Mouse (Mus musculus) kidney, postnatal 25 days (tissue): Measurements from ENCODE around the gene Ppt2.
A peak's percentile ranks its signal among the peaks of the same experiment; 100 is the strongest.

Experiments
- DNase-seq, 2 experiments: peaks; one replicate each; pipeline ENCODE4 v3.0.0; 2021; ENCODE audit warnings: mixed read lengths in 2 of 2

Ppt2 gene

GRCm38 (mm10) chr17:34586796-34587422, 41.4 kb downstream of the Ppt2 start:
- DNase-seq = peak; percentile 93 to 94

GRCm38 (mm10) chr17:34585877-34586771, 42.2 kb downstream of the Ppt2 start:
- DNase-seq = peak in 1 of 2 experiments; percentile 41

GRCm38 (mm10) chr17:34585121-34585520, 43.2 kb downstream of the Ppt2 start:
- no peak for DNase-seq

DNA sequence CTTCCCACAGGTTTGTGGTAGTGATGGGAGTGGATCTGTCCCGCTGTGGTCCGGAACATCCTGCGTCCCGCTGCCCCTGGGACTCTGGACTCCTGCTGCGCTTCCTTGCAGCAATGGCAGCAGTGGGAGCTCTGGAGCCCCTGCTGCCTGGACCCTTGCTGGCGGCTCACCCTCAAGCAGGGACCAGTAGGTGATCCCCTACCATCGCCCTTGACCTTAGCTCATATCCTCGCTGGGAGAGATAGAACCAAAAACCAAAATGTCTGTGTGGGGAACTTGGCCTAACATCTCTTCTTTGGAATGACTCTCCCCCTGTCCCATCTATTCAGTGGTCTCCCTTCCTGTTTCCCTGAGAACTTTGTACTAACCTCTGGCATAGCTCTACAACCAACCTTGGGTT, 44.5 kb downstream of the Ppt2 start:
- no peak for DNase-seq

- peak in 1 of 2 experiments; percentile 51 for DNase-seq
Observed at GRCm38 (mm10) chr17:34583397-34583796, 44.9 kb downstream of the Ppt2 start.

- DNase-seq = peak in 1 of 2 experiments; percentile 33
Observed at GRCm38 (mm10) chr17:34582528-34582927, 45.8 kb downstream of the Ppt2 start.

DNA sequence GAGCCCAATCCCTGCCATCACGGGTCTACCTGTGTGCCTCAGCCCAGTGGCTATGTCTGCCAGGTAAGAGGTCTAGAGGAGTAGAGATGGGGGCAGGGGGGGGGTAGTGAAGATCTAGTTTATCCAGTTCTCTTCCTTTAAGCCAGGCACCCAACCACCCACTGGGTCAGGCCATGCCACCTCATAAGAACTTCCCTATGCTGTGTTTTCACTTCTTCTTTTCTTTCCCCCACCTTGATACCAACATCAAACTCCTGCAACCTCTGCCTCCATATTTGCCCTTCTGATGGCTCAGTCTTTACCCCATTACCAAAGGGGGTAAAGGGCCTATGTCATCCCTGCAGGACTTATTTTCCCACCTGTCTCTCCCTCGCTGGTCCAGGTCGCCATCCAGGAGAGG, 50.2 kb downstream of the Ppt2 start:
- no peak for DNase-seq

DNA sequence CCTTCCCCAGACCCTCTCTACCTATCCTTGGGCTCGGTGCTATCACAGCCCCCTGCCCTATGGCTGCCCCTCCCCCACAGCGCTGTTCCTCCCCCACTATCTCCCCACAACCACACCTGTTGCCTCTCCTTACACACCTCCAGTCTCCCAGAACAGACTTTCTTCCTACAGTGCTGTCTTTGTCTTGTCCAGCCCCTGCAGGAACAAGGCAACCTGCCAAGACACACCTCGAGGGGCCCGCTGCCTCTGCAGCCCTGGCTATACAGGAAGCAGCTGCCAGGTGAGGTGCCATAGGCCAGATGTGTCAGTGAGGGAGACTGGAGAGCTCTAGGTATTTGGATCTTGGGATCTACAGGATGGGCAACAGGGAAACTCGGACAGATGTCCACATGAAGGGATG, 51.7 kb downstream of the Ppt2 start:
- no peak for DNase-seq

- DNase-seq = no peak
Observed at GRCm38 (mm10) chr17:34572361-34572760, 55.9 kb downstream of the Ppt2 start.

GRCm38 (mm10) chr17:34571875-34572274, 56.4 kb downstream of the Ppt2 start:
- DNase-seq = no peak

DNA sequence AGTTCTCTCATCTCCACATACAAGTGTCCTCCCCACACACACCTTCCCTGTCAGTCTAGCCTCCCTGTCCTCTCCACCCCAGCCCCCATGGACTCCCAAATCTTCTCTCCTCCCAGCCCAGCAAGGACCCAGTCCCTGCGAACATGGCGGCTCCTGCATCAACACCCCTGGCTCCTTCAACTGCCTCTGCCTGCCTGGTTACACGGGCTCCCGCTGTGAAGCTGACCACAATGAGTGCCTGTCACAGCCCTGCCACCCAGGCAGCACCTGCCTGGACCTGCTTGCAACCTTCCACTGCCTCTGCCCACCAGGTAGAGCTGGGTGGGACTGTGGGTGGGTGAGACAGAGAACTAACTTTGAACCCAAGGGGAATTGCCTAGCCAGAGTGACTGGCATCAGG, 58.4 kb downstream of the Ppt2 start:
- no peak for DNase-seq

- DNase-seq = peak in 1 of 2 experiments; percentile 34
Observed at GRCm38 (mm10) chr17:34568421-34568820, 59.9 kb downstream of the Ppt2 start.

DNA sequence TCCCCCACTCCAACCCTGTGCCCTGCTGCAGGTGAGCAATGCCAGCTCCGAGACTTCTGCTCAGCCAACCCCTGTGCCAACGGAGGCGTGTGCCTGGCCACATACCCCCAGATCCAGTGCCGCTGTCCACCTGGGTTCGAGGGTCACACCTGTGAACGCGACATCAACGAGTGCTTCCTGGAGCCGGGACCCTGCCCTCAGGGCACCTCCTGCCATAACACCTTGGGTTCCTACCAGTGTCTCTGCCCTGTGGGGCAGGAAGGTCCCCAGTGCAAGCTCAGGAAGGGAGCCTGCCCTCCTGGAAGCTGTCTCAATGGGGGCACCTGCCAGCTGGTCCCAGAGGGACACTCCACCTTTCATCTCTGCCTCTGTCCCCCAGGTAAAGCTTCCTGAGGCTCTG, 61.0 kb downstream of the Ppt2 start:
- peak in 1 of 2 experiments; percentile 43 for DNase-seq
